Mouse (Mus musculus) CD4-positive naive resting alpha-beta T cell, adult 76 days (primary cell): Measurements from ENCODE around the gene Baz2a. TPM values are rescaled to one million over a fixed set of nuclear protein-coding genes. Genes with fewer than 3 reads are reported as not detected.

Experiments
- total RNA-seq: library from RNA; stranded (reverse); gene quantifications from one replicate; pipeline ENCODE4 v1.2.4, GENCODE M21; 2023

The Baz2a gene
- total RNA-seq, result 108 TPM

DNA sequence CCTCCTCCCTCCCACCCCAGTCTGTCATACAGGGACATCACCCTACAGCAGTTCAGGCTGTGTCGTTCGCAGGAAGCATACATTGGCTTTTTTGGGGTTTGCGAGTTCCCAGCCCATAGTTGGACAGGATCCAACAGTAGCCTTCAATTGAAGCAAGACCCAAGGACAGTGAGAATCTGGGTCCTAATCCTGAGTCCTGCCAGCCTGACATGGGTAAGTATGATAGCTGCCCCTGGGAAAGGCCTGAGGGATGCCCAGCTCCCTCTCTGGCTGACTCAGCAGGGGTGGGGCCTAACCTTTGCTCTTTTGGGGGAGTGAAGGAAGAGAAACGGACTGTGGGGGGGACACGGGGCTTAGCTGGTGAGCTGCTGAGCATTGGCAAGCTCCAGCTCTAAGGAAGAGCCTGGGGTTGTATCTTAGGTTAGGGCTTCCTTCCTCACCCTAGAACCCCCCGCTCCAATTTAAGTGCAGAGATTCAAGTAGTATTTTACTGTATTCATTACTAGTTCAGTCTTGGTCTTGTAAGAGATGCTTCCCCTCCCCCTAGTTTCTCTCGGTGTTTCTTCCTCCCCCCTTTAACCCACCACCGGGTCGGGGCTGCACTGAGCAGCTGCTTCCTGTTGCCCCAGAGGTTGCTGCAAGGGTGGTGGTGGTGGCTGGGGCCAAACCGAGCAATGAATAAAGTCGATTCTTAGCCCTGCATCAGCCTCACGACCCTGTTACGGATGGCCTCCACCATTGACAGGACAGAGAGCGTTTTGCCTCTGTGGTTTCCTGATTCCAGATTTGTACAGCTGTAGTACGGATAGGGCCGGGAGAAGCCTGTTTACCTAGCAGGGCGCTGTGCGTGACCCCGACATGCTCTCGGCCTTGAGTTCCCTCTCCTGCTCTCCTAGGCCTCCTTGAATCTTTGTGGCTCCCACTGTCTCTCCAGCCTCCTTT lies at the start of gene Baz2a:
TSS of gene Baz2a (plus strand) at position 14 of the 942 bp plus-strand sequence.

DNA sequence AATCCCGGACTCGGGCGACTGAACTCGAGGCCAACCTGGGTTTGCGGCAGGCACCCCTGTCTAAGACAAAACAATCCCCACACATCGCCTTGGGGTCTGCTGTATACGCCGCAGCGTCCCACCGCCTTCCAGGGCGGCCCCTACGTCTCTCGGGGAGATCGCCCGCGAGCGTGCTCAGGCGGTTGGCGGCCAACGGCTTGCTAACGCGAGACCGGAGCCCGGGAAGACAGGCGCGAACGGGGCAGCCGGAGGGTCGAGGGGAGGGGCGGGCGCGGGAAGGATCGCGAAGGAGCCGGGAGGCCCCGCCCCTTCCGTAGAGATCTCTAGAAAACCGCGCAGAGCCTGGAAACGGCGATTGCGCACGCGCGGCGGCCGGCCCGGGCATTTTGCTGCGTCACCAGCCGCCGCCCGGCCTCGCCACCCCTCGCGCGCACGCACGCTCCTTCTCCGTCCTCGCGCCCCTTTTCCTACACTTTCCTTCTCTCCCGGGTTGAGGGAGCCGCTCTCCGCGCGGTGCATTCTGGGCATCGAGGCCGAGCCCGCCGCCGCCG lies 32.7 kb upstream of the Baz2a start, which contains the start of gene Ptges3:
TSS of gene Ptges3 (plus strand) at position 354 of the 551 bp plus-strand sequence.

DNA sequence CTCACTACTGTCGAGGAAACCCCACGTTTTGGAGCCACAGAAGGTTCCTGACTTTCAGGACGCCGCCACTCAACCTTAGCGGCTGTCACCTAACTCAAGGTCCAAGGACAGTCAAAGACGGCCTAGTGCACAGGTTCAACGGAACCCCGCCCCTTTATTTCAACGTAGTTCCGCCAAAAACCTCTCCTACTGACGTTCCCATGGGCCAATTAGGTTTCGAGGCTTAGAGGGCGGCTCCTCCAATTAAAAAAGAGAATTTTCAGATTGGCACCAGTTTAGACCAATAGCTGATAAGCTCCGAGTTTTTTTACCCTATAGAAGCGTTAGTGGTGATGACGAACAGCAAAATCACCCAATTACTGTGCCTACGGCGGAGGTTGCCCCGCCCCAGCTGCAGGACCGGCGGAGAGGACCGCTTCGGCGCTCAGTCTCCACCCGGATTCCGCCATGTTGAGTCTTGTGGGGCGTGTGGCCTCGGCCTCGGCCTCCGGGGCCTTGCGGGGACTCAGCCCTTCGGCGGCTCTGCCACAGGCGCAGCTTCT lies 8.4 kb upstream of the Baz2a start, which contains the start of gene Atp5b:
TSS of gene Atp5b (plus strand) at position 394 of the 542 bp plus-strand sequence.

Other genes with a start within 250 kb of the Baz2a start
- not detected for gene Rdh19, start 241.6 kb upstream of the Baz2a start, total RNA-seq
- gene Rdh16f2, start 225.1 kb upstream of the Baz2a start, total RNA-seq, result not detected
- not detected for gene Rdh7, start 202.8 kb upstream of the Baz2a start, total RNA-seq
- gene Sdr9c7, start 193.1 kb upstream of the Baz2a start, total RNA-seq, result not detected
- gene Hsd17b6, start 84.0 kb upstream of the Baz2a start, total RNA-seq, result not detected
- 13.0 TPM for gene Prim1, start 76.4 kb upstream of the Baz2a start, total RNA-seq
- gene Naca, start 56.0 kb upstream of the Baz2a start, total RNA-seq, result 750 TPM
- gene Ptges3, start 32.6 kb upstream of the Baz2a start, total RNA-seq, result 132 TPM
- 633 TPM for gene Atp5b, start 8.3 kb upstream of the Baz2a start, total RNA-seq
- gene Rbms2, start 88.7 kb downstream of the Baz2a start, total RNA-seq, result 36.0 TPM
- gene Gls2, start 102.9 kb downstream of the Baz2a start, total RNA-seq, result 2.0 TPM
- 19.9 TPM for gene Spryd4, start 120.2 kb downstream of the Baz2a start, total RNA-seq
- gene Mip, start 134.3 kb downstream of the Baz2a start, total RNA-seq, result not detected
- gene Timeless, start 140.5 kb downstream of the Baz2a start, total RNA-seq, result 25.4 TPM
- 0.56 TPM for gene Apon, start 162.5 kb downstream of the Baz2a start, total RNA-seq
- gene Apof, start 177.1 kb downstream of the Baz2a start, total RNA-seq, result not detected
- 60.8 TPM for gene Stat2, start 179.0 kb downstream of the Baz2a start, total RNA-seq
- not detected for gene Il23a, start 207.2 kb downstream of the Baz2a start, total RNA-seq
- 43.5 TPM for gene Pan2, start 211.8 kb downstream of the Baz2a start, total RNA-seq
- 26.1 TPM for gene Cnpy2, start 230.9 kb downstream of the Baz2a start, total RNA-seq
- gene Cs, start 246.2 kb downstream of the Baz2a start, total RNA-seq, result 81.9 TPM